Mouse (Mus musculus) kidney, adult 2 months (tissue): ENCODE measurements at regions not wholly inside any gene's neighbourhood (a gene's known extent, or its start where the extent isn't known, plus 50 kb on each side); places are given as distances from the start of the nearest gene placed in this dataset.

ENCODE experiments used
- CTCF ChIP-seq: fragments of 200-500 bp; conservative IDR thresholded peaks from 2 replicates; pipeline ENCODE4 v1.5.1; 2011; ENCODE audit warnings: low read depth, mild to moderate bottlenecking, control low read depth, low read length, moderate library complexity, mixed read lengths; ENCODE audit not compliant: insufficient read depth, insufficient read length
- POLR2A ChIP-seq: fragments of 200-500 bp; IDR thresholded peaks from one replicate; pipeline ENCODE4 v1.6.1; 2011; ENCODE audit warnings: low read depth, low read length, control low read depth

DNA sequence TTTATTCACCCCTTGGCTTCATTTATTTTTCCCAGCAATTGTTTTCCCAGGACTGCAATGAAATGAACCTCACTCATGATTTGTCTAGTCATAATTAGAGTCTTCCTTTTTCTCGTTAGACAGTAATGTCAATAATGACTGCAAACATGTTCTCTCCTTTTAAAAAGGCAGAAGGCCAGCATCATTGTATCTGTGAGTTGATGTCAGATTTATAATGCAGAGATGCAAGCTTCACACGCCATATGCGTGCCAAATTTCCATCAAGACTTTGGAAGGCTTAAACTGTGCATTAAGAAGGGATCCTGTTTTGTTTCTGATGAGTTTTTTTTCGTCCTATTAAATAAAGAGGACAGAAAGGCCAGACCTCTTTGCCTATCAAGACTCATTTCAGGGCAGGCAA is 68.9 kb upstream of the Olfm4 start:
- TF ChIP-seq CTCF: no peak
- no peak for TF ChIP-seq POLR2A
